Mouse (Mus musculus) stomach, embryonic 16.5 days (tissue): ENCODE data around the gene Ube2h. TPM values are rescaled to one million over a fixed set of nuclear protein-coding genes. Genes with fewer than 3 reads are reported as not detected.

ENCODE experiments used
- ATAC-seq: fragments of 200-750 bp; cut with Nextera tagmentation; 2 replicates; pipeline ENCODE4 v1.8.0; 2017; ENCODE audit warnings: moderate number of reproducible peaks, moderate TSS enrichment; ENCODE audit not compliant: insufficient read depth, low FRiP score
- H3K27ac ChIP-seq: fragments of 300-500 bp; sonication (generic); 2 replicates; pipeline ENCODE4 v1.5.1; 2014; ENCODE audit warnings: low read length
- H3K27me3 ChIP-seq: fragments of 300-500 bp; sonication (generic); 2 replicates; pipeline ENCODE4 v1.6.1; 2014; ENCODE audit warnings: low read length, control low read depth, mixed read lengths; ENCODE audit not compliant: control insufficient read depth, insufficient read depth
- H3K36me3 ChIP-seq: fragments of 300-500 bp; sonication (generic); 2 replicates; pipeline ENCODE4 v1.6.1; 2014; ENCODE audit warnings: low read length; ENCODE audit not compliant: control insufficient read depth, insufficient read depth
- H3K4me1 ChIP-seq: fragments of 300-500 bp; sonication (generic); 2 replicates; pipeline ENCODE4 v1.6.1; 2014; ENCODE audit warnings: low read length, control low read depth, mixed read lengths; ENCODE audit not compliant: control insufficient read depth, insufficient read depth
- H3K4me2 ChIP-seq: fragments of 300-500 bp; sonication (generic); 2 replicates; pipeline ENCODE4 v1.6.1; 2014; ENCODE audit warnings: low read depth, low read length, mixed read lengths
- H3K4me3 ChIP-seq: fragments of 300-500 bp; sonication (generic); replicated peaks from 2 replicates; pipeline ENCODE4 v1.5.1; 2014; ENCODE audit warnings: mild to moderate bottlenecking, low read length
- H3K9ac ChIP-seq: fragments of 300-500 bp; sonication (generic); 2 replicates; pipeline ENCODE4 v1.6.1; 2014; ENCODE audit warnings: low read length
- H3K9me3 ChIP-seq: fragments of 300-500 bp; sonication (generic); replicated peaks from 2 replicates; pipeline ENCODE4 v1.6.1; 2016; ENCODE audit warnings: low read length, control low read depth; ENCODE audit not compliant: control insufficient read depth
- WGBS: fragments of 180-500 bp; shearing (Covaris S2); extraction: QIAGEN DNeasy Blood & Tissue Kit; methylation state at CpG from one replicate; pipeline ENCODE4 v1.1.7; 2014; 5-methylcytosine and 5-hydroxymethylcytosine counted together
- polyA plus RNA-seq: library from polyadenylated mRNA; unstranded; fragments of >200 nt; fragmentation: Nextera tagmentation; extraction: Ambion mirVana; gene quantifications from 2 replicates; pipeline ENCODE4 v1.2.1, GENCODE M21; 2015

The Ube2h gene
- polyA plus RNA-seq, 1 experiment from 2014 or later = 47.6 TPM

DNA sequence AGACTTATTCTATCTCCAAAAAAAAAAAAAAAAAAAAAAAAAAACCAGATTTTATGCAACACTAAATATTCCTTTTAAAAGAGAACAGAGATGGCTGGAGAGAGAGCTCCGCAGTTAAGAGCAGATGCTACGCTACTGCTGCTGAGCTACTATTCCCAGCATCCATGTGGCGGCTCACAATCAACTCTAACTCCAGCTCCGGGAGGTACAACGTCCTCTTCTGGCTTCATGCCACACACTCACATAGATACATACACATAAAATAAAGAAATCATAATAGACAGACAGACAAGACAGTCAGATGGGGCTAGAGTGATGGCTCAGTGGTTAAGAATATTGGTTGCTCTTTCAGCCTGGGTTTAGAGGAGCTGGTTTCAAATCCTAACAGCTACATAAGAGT, 58.9 kb downstream of the Ube2h start:
- 86% methylated on average over 5 of the region's 5 CpGs for WGBS
- no peaks in the 10 kb centered on the region for H3K36me3 ChIP-seq
- no peak overlapping the region for H3K4me2 ChIP-seq
- no peaks in the 10 kb centered on the region for H3K27me3 ChIP-seq
- ATAC-seq = no peak
- H3K4me3 ChIP-seq = no peak overlapping the region
- H3K27ac ChIP-seq = no peak overlapping the region
- H3K9me3 ChIP-seq = no peaks in the 10 kb centered on the region
- no peaks in the 10 kb centered on the region for H3K4me1 ChIP-seq
- H3K9ac ChIP-seq = no peak overlapping the region

DNA sequence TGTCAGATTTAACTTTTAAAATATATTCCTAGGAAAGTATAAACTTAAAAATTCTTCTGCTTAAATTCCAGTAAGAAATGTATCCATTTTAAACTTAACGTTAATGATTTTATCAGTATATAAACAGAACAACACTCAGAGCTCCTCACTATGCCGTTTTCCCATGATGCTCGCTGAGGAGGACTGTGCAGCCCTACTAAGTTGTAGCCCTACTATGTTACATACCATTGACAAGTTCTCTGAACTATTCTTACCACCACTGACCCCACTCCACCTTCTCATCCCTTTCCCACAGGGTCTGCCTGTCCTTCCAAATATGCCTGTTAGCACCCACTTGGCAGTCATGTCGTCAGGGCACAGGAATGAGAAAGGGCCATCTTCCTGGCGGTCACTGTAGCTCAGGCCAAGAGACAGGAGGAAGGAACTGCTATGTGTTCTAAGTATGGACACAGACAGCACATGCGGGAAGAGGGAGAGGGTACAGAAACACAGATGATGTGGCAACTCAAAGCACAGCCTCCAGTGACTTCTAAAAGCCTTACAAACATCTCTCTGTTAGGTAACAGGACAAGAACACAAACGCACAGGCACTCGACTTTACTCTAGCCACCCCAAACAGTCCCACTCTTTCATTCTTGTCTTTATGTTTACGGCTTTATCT, 60.9 kb downstream of the Ube2h start:
- no peaks in the 10 kb centered on the region for H3K9me3 ChIP-seq
- no peak overlapping the region for H3K4me2 ChIP-seq
- 87% methylated on average over 9 of the region's 9 CpGs for WGBS
- H3K4me1 ChIP-seq = no peaks in the 10 kb centered on the region
- no peak for ATAC-seq
- H3K9ac ChIP-seq = no peak overlapping the region
- no peak overlapping the region for H3K4me3 ChIP-seq
- H3K27me3 ChIP-seq = no peaks in the 10 kb centered on the region
- no peak overlapping the region for H3K27ac ChIP-seq
- H3K36me3 ChIP-seq = no peaks in the 10 kb centered on the region

DNA sequence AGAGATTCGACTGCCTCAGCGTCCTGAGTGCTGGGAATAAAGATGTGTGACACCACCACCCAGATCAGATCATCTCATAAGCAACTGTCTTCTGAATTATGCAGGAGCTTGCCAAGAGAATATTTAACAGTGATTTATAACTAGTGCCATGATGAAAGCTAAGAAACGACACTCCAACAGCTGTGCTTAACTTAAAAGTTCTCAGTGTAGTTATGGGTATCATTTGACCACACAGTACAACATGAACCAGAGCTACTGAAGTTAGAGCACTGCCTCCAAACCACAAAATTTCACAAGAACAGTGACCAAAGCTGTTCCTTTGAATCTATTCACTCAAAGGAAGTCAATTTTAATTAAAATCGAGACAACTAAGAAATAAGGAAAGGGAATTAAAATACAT, 61.4 kb downstream of the Ube2h start:
- Histone ChIP-seq H3K4me3 (no peak overlapping the region), H3K27me3 (no peaks in the 10 kb centered on the region), H3K9ac (no peak overlapping the region), H3K36me3 (no peaks in the 10 kb centered on the region), H3K4me2 (no peak overlapping the region), H3K27ac (no peak overlapping the region), H3K4me1 (no peaks in the 10 kb centered on the region), H3K9me3 (no peaks in the 10 kb centered on the region)
- ATAC-seq = no peak
- WGBS = 74% methylated on average over 4 of the region's 4 CpGs

DNA sequence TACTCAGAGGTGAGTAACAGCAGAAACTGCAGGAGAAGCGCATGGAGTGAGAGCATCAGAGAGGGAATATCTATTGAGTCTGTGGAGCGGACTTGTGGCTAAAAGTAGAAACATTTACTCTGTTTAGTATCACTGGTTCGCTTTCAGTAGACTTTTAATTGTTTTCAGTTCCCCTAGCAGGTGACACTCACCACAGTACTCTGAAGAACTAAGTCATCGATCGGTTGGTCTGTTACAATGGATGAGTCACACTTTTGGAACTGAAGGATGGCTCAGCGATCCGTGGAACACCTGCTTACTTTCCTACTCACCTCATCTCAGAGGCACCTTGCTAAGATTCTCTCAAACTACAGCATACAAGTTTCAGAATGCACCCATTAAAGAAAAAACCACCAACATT, 64.2 kb downstream of the Ube2h start:
- no peak overlapping the region for H3K4me3 ChIP-seq
- H3K9me3 ChIP-seq = no peaks in the 10 kb centered on the region
- 90% methylated on average over 7 of the region's 7 CpGs for WGBS
- H3K27ac ChIP-seq = no peak overlapping the region
- no peaks in the 10 kb centered on the region for H3K36me3 ChIP-seq
- H3K9ac ChIP-seq = no peak overlapping the region
- H3K4me2 ChIP-seq = no peak overlapping the region
- no peak for ATAC-seq
- no peaks in the 10 kb centered on the region for H3K27me3 ChIP-seq
- no peaks in the 10 kb centered on the region for H3K4me1 ChIP-seq

DNA sequence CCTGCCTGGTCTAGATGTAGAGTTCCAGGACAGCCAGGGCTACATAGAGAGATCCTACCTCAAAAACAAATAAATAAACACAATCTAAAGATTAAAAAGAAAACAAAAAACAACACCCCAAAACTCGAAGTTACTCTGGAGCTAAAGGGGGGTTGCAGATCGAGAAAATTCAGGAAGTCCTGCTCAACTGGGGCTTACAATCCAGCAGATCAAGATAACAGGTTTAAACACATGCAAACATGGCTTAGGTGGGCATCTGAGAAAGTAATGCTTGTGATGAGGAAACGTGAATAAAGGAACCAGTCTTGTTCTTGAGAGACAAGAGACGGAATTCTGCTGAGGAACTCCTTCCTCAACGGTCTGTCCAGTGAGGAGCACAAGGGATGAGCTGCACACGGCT, 65.1 kb downstream of the Ube2h start:
- no peak overlapping the region for H3K4me3 ChIP-seq
- H3K4me1 ChIP-seq = no peaks in the 10 kb centered on the region
- H3K4me2 ChIP-seq = no peak overlapping the region
- H3K27me3 ChIP-seq = no peaks in the 10 kb centered on the region
- no peak for ATAC-seq
- H3K36me3 ChIP-seq = no peaks in the 10 kb centered on the region
- WGBS = 80% methylated on average over 6 of the region's 6 CpGs
- H3K9me3 ChIP-seq = no peaks in the 10 kb centered on the region
- H3K27ac ChIP-seq = no peak overlapping the region
- H3K9ac ChIP-seq = no peak overlapping the region

DNA sequence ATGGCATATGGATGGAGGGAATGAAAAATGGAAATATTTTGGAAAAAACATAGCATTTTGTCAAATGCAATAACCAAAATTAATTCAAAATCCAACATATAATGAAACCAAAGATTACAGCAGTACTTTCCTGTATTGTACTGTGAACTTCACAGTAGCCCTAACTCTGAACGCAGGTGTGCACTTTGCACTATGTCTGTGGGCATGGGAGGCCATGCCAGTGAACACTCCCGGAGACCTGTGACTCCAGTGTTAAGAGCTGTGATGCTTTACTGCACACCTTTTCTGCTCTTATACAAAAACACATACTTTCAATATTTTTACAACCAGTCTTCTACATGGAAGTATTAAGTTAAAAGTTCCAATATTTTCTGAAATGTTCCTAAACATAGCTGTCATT, 66.3 kb downstream of the Ube2h start:
- no peaks in the 10 kb centered on the region for H3K4me1 ChIP-seq
- no peak overlapping the region for H3K9ac ChIP-seq
- 80% methylated on average over 2 of the region's 2 CpGs for WGBS
- no peaks in the 10 kb centered on the region for H3K27me3 ChIP-seq
- no peaks in the 10 kb centered on the region; the same call in 1 of the 2 replicates for H3K36me3 ChIP-seq
- no peak overlapping the region for H3K4me3 ChIP-seq
- H3K27ac ChIP-seq = no peak overlapping the region
- H3K9me3 ChIP-seq = no peaks in the 10 kb centered on the region
- no peak overlapping the region for H3K4me2 ChIP-seq
- no peak for ATAC-seq

DNA sequence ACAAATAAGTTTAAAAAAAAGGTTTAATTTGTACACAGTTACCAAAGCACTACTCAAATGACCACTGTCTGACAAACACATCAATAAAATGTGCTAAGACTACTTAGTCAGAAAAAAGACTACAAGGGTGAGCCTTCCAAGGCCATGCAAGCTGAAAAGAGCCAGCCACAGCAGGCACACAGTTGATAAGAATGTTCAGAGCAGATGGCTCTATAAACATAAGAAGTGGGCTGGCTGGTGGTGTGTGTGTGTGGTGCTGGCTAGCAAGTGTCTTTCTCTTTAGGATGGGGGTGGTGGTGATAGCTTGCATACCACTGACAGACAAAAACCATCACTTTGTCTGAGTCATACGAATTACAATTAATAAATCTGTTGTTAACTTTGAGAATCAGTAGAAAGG, 67.8 kb downstream of the Ube2h start:
- WGBS = 80% methylated on average over 1 of the region's 1 CpGs
- Histone ChIP-seq H3K36me3 (no peaks in the 10 kb centered on the region; the same call in 1 of the 2 replicates), H3K4me2 (no peak overlapping the region), H3K9ac (no peak overlapping the region), H3K27me3 (no peaks in the 10 kb centered on the region), H3K9me3 (no peaks in the 10 kb centered on the region), H3K4me3 (no peak overlapping the region), H3K27ac (no peak overlapping the region), H3K4me1 (no peaks in the 10 kb centered on the region)
- no peak for ATAC-seq

DNA sequence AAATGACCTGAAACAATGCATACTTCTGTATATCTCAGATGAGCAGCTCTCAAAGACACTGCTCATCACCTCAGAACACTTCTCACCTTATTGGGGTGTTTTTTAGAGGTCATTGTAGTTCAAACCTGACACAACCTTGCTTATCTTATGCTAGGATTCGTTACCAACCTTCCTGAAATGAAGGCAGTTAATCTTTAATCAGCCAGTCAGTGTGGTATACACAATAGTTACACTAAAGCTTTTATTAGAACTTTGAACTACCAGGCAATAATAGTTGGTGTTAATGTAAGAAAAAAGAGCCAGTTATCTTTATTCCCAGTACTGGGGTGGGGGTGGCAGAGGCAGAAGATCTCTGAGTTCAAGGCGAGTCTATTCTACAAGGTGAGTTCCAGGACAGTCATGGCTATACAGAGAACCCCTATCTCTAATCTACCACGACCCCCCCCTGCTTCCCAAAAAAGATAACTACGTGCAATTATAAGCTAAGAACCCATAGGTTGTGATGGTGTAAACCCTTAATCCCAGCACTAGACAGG, 72.5 kb downstream of the Ube2h start:
- WGBS = 76% methylated on average over 4 of the region's 4 CpGs
- Histone ChIP-seq H3K36me3 (no peaks in the 10 kb centered on the region; the same call in 1 of the 2 replicates), H3K4me3 (no peak overlapping the region), H3K9me3 (no peaks in the 10 kb centered on the region), H3K4me1 (no peaks in the 10 kb centered on the region), H3K9ac (no peak overlapping the region), H3K27me3 (no peaks in the 10 kb centered on the region), H3K27ac (no peak overlapping the region), H3K4me2 (no peak overlapping the region)
- no peak for ATAC-seq

DNA sequence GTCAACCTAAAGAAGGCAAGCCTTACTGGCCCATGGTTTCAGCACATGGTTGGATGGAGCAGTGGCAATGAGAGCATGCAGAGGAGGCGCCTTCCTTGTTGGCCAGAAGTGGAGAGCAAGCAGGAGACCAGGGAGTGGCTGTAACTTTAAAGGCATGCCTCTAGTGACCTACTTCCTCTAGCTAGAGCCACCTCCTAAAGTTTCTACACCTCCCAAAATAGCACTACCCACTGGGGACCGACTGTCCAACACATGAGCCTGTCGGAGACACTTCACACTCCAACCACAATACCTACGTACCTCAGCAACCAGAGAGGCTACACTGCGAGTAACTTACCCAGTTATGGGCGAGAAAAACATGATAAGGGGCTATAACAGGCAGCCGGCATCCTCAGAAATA, 74.1 kb downstream of the Ube2h start:
- no peaks in the 10 kb centered on the region for H3K9me3 ChIP-seq
- WGBS = 81% methylated on average over 7 of the region's 7 CpGs
- H3K9ac ChIP-seq = no peak overlapping the region
- no peaks in the 10 kb centered on the region for H3K4me1 ChIP-seq
- ATAC-seq = no peak
- H3K36me3 ChIP-seq = no peaks in the 10 kb centered on the region; the same call in 1 of the 2 replicates
- no peak overlapping the region for H3K27ac ChIP-seq
- no peaks in the 10 kb centered on the region for H3K27me3 ChIP-seq
- no peak overlapping the region for H3K4me2 ChIP-seq
- H3K4me3 ChIP-seq = no peak overlapping the region
